Mouse (Mus musculus): ENCODE measurements around the gene Prkn. TPM values are rescaled to one million over a fixed set of nuclear protein-coding genes. Genes with fewer than 3 reads are reported as not detected.

The Prkn gene
- total RNA-seq, 1 experiment, result 1.7 TPM

DNA sequence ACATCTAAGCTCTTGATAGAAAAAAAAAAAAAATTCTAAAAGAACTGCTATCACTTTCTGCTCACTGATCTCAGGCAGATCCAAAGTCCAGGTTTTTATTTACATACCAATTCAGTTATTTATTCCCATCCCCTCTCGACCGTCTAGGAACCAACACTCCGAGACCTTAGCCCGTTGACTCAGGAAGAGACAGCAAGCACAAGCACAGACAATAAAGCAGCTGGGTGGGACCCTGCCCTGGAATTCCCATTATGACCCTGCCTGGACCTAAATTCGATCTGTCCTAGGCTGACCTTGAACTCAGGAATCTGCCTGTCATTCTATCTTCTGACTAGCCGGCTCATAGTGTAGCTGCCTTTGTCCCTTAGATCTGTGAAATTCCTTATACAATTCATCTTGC is 1218.9 kb downstream of the Prkn start:
- no peak overlapping the region for H3K9ac ChIP-seq (ENCODE audit: insufficient read depth, low read depth, low read length, poor library complexity, severe bottlenecking)
- in situ Hi-C loops (cut with MboI; ENCODE audit: low sequenced_read_pairs in 2 of 2, unreplicated experiment in 2 of 2), result no loop called here
- no peak for DNase-seq (ENCODE audit: low read depth, low spot score)
- H3K9me3 ChIP-seq (ENCODE audit: control insufficient read depth, insufficient read depth, low read depth, low read length), result no peaks in the 10 kb centered on the region
- no peaks in the 10 kb centered on the region for H3K4me1 ChIP-seq (ENCODE audit: control insufficient read depth in 2 of 2, insufficient read depth in 2 of 2, low read length in 2 of 2, poor library complexity in 1 of 2)
- no peak overlapping the region for H3K4me3 ChIP-seq (ENCODE audit: insufficient read depth in 1 of 2, low read depth in 1 of 2, low read length in 2 of 2, poor library complexity in 1 of 2, severe bottlenecking in 1 of 2)
- H3K27ac ChIP-seq (ENCODE audit: insufficient read depth, low read depth, low read length, poor library complexity, severe bottlenecking), result no peak overlapping the region
- TF ChIP-seq ZC3H11A (IDR thresholded peaks at IDR 0.05; ENCODE audit: borderline replicate concordance, low read depth, low read length), result no peak
- no peak for TF ChIP-seq HCFC1 (IDR thresholded peaks at IDR 0.05; ENCODE audit: borderline replicate concordance, insufficient read depth, low read length)
- TF ChIP-seq MAFK (IDR thresholded peaks at IDR 0.05; ENCODE audit: insufficient read depth, low read depth, low read length), result no peak
- TF ChIP-seq CHD2 (IDR thresholded peaks at IDR 0.05; ENCODE audit: low read depth, low read length), result no peak
- TF ChIP-seq ZNF384 (IDR thresholded peaks at IDR 0.05; ENCODE audit: low read depth, low read length), result no peak
- H3K36me3 ChIP-seq (ENCODE audit: control insufficient read depth, insufficient read depth, low read length, poor library complexity, severe bottlenecking), result no peaks in the 10 kb centered on the region

DNA sequence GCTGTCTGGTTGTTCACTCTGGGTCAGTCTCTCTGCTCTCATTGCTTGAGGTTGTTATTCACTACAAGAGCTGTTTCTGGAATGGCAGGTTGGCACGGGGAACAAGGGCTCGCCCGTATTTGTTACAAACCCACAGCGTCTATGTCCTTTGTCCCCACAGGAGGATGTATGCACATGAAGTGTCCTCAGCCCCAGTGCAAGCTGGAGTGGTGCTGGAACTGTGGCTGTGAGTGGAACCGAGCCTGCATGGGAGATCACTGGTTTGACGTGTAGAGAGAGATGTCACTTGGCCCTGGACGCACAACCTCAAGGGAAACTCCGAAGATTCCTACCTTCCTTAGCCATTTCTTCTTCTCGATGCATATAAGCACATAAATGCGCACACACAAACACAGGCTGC is 1221.2 kb downstream of the Prkn start:
- no peaks in the 10 kb centered on the region for H3K36me3 ChIP-seq (ENCODE audit: control insufficient read depth, insufficient read depth, low read length, poor library complexity, severe bottlenecking)
- no peaks in the 10 kb centered on the region for H3K4me1 ChIP-seq (ENCODE audit: control insufficient read depth in 2 of 2, insufficient read depth in 2 of 2, low read length in 2 of 2, poor library complexity in 1 of 2)
- no peak for DNase-seq (ENCODE audit: low read depth, low spot score)
- TF ChIP-seq ZNF384 (IDR thresholded peaks at IDR 0.05; ENCODE audit: low read depth, low read length), result no peak
- TF ChIP-seq ZC3H11A (IDR thresholded peaks at IDR 0.05; ENCODE audit: borderline replicate concordance, low read depth, low read length), result no peak
- TF ChIP-seq MAFK (IDR thresholded peaks at IDR 0.05; ENCODE audit: insufficient read depth, low read depth, low read length), result no peak
- no peak for TF ChIP-seq CHD2 (IDR thresholded peaks at IDR 0.05; ENCODE audit: low read depth, low read length)
- TF ChIP-seq HCFC1 (IDR thresholded peaks at IDR 0.05; ENCODE audit: borderline replicate concordance, insufficient read depth, low read length), result no peak
- in situ Hi-C loops (cut with MboI; ENCODE audit: low sequenced_read_pairs in 2 of 2, unreplicated experiment in 2 of 2), result no loop called here
- H3K9me3 ChIP-seq (ENCODE audit: control insufficient read depth, insufficient read depth, low read depth, low read length), result no peaks in the 10 kb centered on the region
- H3K4me3 ChIP-seq (ENCODE audit: insufficient read depth in 1 of 2, low read depth in 1 of 2, low read length in 2 of 2, poor library complexity in 1 of 2, severe bottlenecking in 1 of 2), result no peak overlapping the region
- no peak overlapping the region for H3K27ac ChIP-seq (ENCODE audit: insufficient read depth, low read depth, low read length, poor library complexity, severe bottlenecking)
- no peak overlapping the region for H3K9ac ChIP-seq (ENCODE audit: insufficient read depth, low read depth, low read length, poor library complexity, severe bottlenecking)

GRCm38 (mm10) chr17:12062861-12063260 is 1222.7 kb downstream of the Prkn start:
- H3K36me3 ChIP-seq (ENCODE audit: control insufficient read depth, insufficient read depth, low read length, poor library complexity, severe bottlenecking), result no peaks in the 10 kb centered on the region
- H3K27ac ChIP-seq (ENCODE audit: insufficient read depth, low read depth, low read length, poor library complexity, severe bottlenecking), result no peak overlapping the region
- in situ Hi-C loops (cut with MboI; ENCODE audit: low sequenced_read_pairs in 2 of 2, unreplicated experiment in 2 of 2), result no loop called here
- H3K4me3 ChIP-seq (ENCODE audit: insufficient read depth in 1 of 2, low read depth in 1 of 2, low read length in 2 of 2, poor library complexity in 1 of 2, severe bottlenecking in 1 of 2), result no peak overlapping the region
- H3K9me3 ChIP-seq (ENCODE audit: control insufficient read depth, insufficient read depth, low read depth, low read length), result 0 out of 2 replicates have a peak, but pooled peaks cover 3% of the 10 kb centered on the region
- TF ChIP-seq CHD2 (IDR thresholded peaks at IDR 0.05; ENCODE audit: low read depth, low read length), result no peak
- no peak for TF ChIP-seq ZNF384 (IDR thresholded peaks at IDR 0.05; ENCODE audit: low read depth, low read length)
- TF ChIP-seq HCFC1 (IDR thresholded peaks at IDR 0.05; ENCODE audit: borderline replicate concordance, insufficient read depth, low read length), result no peak
- no peak for TF ChIP-seq ZC3H11A (IDR thresholded peaks at IDR 0.05; ENCODE audit: borderline replicate concordance, low read depth, low read length)
- no peak for TF ChIP-seq MAFK (IDR thresholded peaks at IDR 0.05; ENCODE audit: insufficient read depth, low read depth, low read length)
- H3K9ac ChIP-seq (ENCODE audit: insufficient read depth, low read depth, low read length, poor library complexity, severe bottlenecking), result no peak overlapping the region
- no peaks in the 10 kb centered on the region for H3K4me1 ChIP-seq (ENCODE audit: control insufficient read depth in 2 of 2, insufficient read depth in 2 of 2, low read length in 2 of 2, poor library complexity in 1 of 2)
- DNase-seq (ENCODE audit: low read depth, low spot score), result no peak

DNA sequence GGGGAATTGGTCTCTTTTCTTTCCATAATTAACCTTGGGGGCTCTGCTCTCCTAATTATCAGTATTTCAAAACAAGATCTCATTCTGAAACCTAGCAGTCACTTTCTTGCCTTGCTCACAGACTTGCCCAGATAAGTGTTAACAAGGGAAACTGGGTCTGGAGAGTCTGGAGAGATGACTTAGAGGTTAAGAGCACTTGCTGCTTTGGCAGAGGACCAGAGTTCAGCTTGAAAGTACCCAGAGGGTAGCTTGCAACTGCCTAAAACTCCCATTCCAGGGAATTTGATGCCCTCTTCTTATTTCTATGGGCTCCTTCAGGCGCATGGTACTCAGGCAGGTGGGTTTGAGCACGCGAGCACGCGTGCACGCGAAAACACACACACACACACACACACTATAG is 1223.3 kb downstream of the Prkn start:
- Histone ChIP-seq H3K4me1 (ENCODE audit: control insufficient read depth in 2 of 2, insufficient read depth in 2 of 2, low read length in 2 of 2, poor library complexity in 1 of 2) (no peaks in the 10 kb centered on the region), H3K36me3 (ENCODE audit: control insufficient read depth, insufficient read depth, low read length, poor library complexity, severe bottlenecking) (no peaks in the 10 kb centered on the region), H3K9ac (ENCODE audit: insufficient read depth, low read depth, low read length, poor library complexity, severe bottlenecking) (no peak overlapping the region), H3K27ac (ENCODE audit: insufficient read depth, low read depth, low read length, poor library complexity, severe bottlenecking) (no peak overlapping the region), H3K9me3 (ENCODE audit: control insufficient read depth, insufficient read depth, low read depth, low read length) (0 out of 2 replicates have a peak, but pooled peaks cover 3% of the 10 kb centered on the region), H3K4me3 (ENCODE audit: insufficient read depth in 1 of 2, low read depth in 1 of 2, low read length in 2 of 2, poor library complexity in 1 of 2, severe bottlenecking in 1 of 2) (no peak overlapping the region)
- in situ Hi-C loops (cut with MboI; ENCODE audit: low sequenced_read_pairs in 2 of 2, unreplicated experiment in 2 of 2), result no loop called here
- no peak for DNase-seq (ENCODE audit: low read depth, low spot score)
- TF ChIP-seq ZNF384 (IDR thresholded peaks at IDR 0.05; ENCODE audit: low read depth, low read length) (no peak), ZC3H11A (IDR thresholded peaks at IDR 0.05; ENCODE audit: borderline replicate concordance, low read depth, low read length) (no peak), HCFC1 (IDR thresholded peaks at IDR 0.05; ENCODE audit: borderline replicate concordance, insufficient read depth, low read length) (no peak), MAFK (IDR thresholded peaks at IDR 0.05; ENCODE audit: insufficient read depth, low read depth, low read length) (no peak)

GRCm38 (mm10) chr17:12066054-12066453 is 1225.9 kb downstream of the Prkn start:
- H3K27ac ChIP-seq (ENCODE audit: insufficient read depth, low read depth, low read length, poor library complexity, severe bottlenecking), result no peak overlapping the region
- H3K4me3 ChIP-seq (ENCODE audit: insufficient read depth in 1 of 2, low read depth in 1 of 2, low read length in 2 of 2, poor library complexity in 1 of 2, severe bottlenecking in 1 of 2), result no peak overlapping the region
- no peaks in the 10 kb centered on the region for H3K4me1 ChIP-seq (ENCODE audit: control insufficient read depth in 2 of 2, insufficient read depth in 2 of 2, low read length in 2 of 2, poor library complexity in 1 of 2)
- in situ Hi-C loops (cut with MboI; ENCODE audit: low sequenced_read_pairs in 2 of 2, unreplicated experiment in 2 of 2), result no loop called here
- DNase-seq (ENCODE audit: low read depth, low spot score), result no peak
- 0 out of 2 replicates have a peak, but pooled peaks cover 3% of the 10 kb centered on the region for H3K9me3 ChIP-seq (ENCODE audit: control insufficient read depth, insufficient read depth, low read depth, low read length)
- H3K36me3 ChIP-seq (ENCODE audit: control insufficient read depth, insufficient read depth, low read length, poor library complexity, severe bottlenecking), result no peaks in the 10 kb centered on the region
- H3K9ac ChIP-seq (ENCODE audit: insufficient read depth, low read depth, low read length, poor library complexity, severe bottlenecking), result no peak overlapping the region
- TF ChIP-seq ZNF384 (IDR thresholded peaks at IDR 0.05; ENCODE audit: low read depth, low read length) (no peak), ZC3H11A (IDR thresholded peaks at IDR 0.05; ENCODE audit: borderline replicate concordance, low read depth, low read length) (no peak), CHD2 (IDR thresholded peaks at IDR 0.05; ENCODE audit: low read depth, low read length) (no peak), HCFC1 (IDR thresholded peaks at IDR 0.05; ENCODE audit: borderline replicate concordance, insufficient read depth, low read length) (no peak), MAFK (IDR thresholded peaks at IDR 0.05; ENCODE audit: insufficient read depth, low read depth, low read length) (no peak)
